Mouse (Mus musculus) MEL (cell line): ENCODE measurements around the gene D16Ertd472e. TPM values are rescaled to one million over a fixed set of nuclear protein-coding genes. Genes with fewer than 3 reads are reported as not detected.

Experiments used
- DNase-seq: peaks from one replicate; pipeline ENCODE4 v3.0.0; 2011; ENCODE audit warnings: low read depth, low spot score
- H3K27ac ChIP-seq: 2 replicates; pipeline ENCODE4 v1.5.1; 2012; ENCODE audit warnings: low read depth, mild to moderate bottlenecking, control low read depth, low read length, moderate library complexity; ENCODE audit not compliant: control insufficient read depth
- H3K27me3 ChIP-seq, 2 experiments: fragments of 150-350 bp in 1 of 2; sonication (generic) in 1 of 2; 2 replicates each; pipeline ENCODE4 v1.6.1; 2012; ENCODE audit warnings: low read length in 2 of 2, mild to moderate bottlenecking in 2 of 2, improper control_type of control experiment in 1 of 2, moderate library complexity in 1 of 2; ENCODE audit not compliant: insufficient read depth in 2 of 2, control insufficient read depth in 1 of 2
- H3K36me3 ChIP-seq, 2 experiments: 2 replicates each; pipeline ENCODE4 v1.6.1; 2012 to 2014; ENCODE audit warnings: low read length in 2 of 2, improper control_type of control experiment in 1 of 2, inconsistent platforms in 1 of 2, mild to moderate bottlenecking in 1 of 2; ENCODE audit not compliant: insufficient read depth in 2 of 2, control insufficient read depth in 1 of 2
- H3K4me1 ChIP-seq, 2 experiments: fragments of 150-350 bp in 1 of 2; sonication (generic) in 1 of 2; 2 replicates each; pipeline ENCODE4 v1.6.1; 2012; ENCODE audit warnings: low read length in 2 of 2, improper control_type of control experiment in 1 of 2, mild to moderate bottlenecking in 1 of 2; ENCODE audit not compliant: insufficient read depth in 2 of 2, control insufficient read depth in 1 of 2
- H3K4me3 ChIP-seq, 2 experiments: fragments of 150-350 bp in 1 of 2; sonication (generic) in 1 of 2; 2 replicates each; pipeline ENCODE4 v1.5.1; 2012; ENCODE audit warnings: low read depth in 2 of 2, low read length in 2 of 2, mild to moderate bottlenecking in 2 of 2, moderate library complexity in 2 of 2, control low read depth in 1 of 2, improper control_type of control experiment in 1 of 2; ENCODE audit not compliant: control insufficient read depth in 1 of 2, insufficient read depth in 1 of 2
- H3K79me2 ChIP-seq: 2 replicates; pipeline ENCODE4 v1.6.1; 2012; ENCODE audit warnings: mild to moderate bottlenecking, low read length, moderate library complexity; ENCODE audit not compliant: control insufficient read depth, poor library complexity, insufficient read depth
- H3K9ac ChIP-seq: 2 replicates; pipeline ENCODE4 v1.6.1; 2012; ENCODE audit warnings: low read depth, mild to moderate bottlenecking, control low read depth, low read length, moderate library complexity; ENCODE audit not compliant: control insufficient read depth, poor library complexity, severe bottlenecking
- H3K9me3 ChIP-seq: fragments of 150-350 bp; sonication (generic); replicated peaks from 2 replicates; pipeline ENCODE4 v1.6.1; 2012; ENCODE audit warnings: mild to moderate bottlenecking, low read length, improper control_type of control experiment, moderate library complexity; ENCODE audit not compliant: insufficient read depth
- CHD2 ChIP-seq: IDR thresholded peaks from 2 replicates; pipeline ENCODE4 v1.6.1; 2011; ENCODE audit warnings: low read length, improper control_type of control experiment
- CTCF ChIP-seq, 3 experiments: IDR thresholded peaks in 2 of 3; conservative IDR thresholded peaks in 1 of 3; 2 replicates each; pipeline ENCODE4 v1.5.1; 2011 to 2012; ENCODE audit warnings: low read length in 3 of 3, low read depth in 2 of 3, mild to moderate bottlenecking in 2 of 3, improper control_type of control experiment in 1 of 3, inconsistent platforms in 1 of 3, mixed read lengths in 1 of 3, moderate library complexity in 1 of 3; ENCODE audit not compliant: control insufficient read depth in 1 of 3, insufficient read depth in 1 of 3, poor library complexity in 1 of 3, severe bottlenecking in 1 of 3
- E2F4 ChIP-seq: IDR thresholded peaks from 2 replicates; pipeline ENCODE4 v1.6.1; 2011; ENCODE audit warnings: low read depth, low read length, improper control_type of control experiment, borderline replicate concordance
- ELF1 ChIP-seq: IDR thresholded peaks from 2 replicates; pipeline ENCODE4 v1.6.1; 2014; ENCODE audit warnings: low read depth, mild to moderate bottlenecking, inconsistent platforms, low read length, improper control_type of control experiment, moderate library complexity
- EP300 ChIP-seq, 2 experiments: IDR thresholded peaks; 2 replicates each; pipeline ENCODE4 v1.6.1; 2011; ENCODE audit warnings: improper control_type of control experiment in 2 of 2, low read length in 2 of 2, low read depth in 1 of 2, mild to moderate bottlenecking in 1 of 2
- ETS1 ChIP-seq: IDR thresholded peaks from 2 replicates; pipeline ENCODE4 v1.6.1; 2012; ENCODE audit warnings: low read depth, mild to moderate bottlenecking, inconsistent platforms, low read length, improper control_type of control experiment, moderate library complexity
- GABPA ChIP-seq: IDR thresholded peaks from 2 replicates; pipeline ENCODE4 v1.6.1; 2012; ENCODE audit warnings: low read depth, mild to moderate bottlenecking, inconsistent platforms, low read length, improper control_type of control experiment, moderate library complexity
- GATA1 ChIP-seq: IDR thresholded peaks from 2 replicates; pipeline ENCODE4 v1.6.1; 2011; ENCODE audit warnings: low read depth, low read length, improper control_type of control experiment
- HCFC1 ChIP-seq: IDR thresholded peaks from 2 replicates; pipeline ENCODE4 v1.6.1; 2012; ENCODE audit warnings: low read depth, mild to moderate bottlenecking, inconsistent platforms, low read length, improper control_type of control experiment, moderate library complexity
- JUND ChIP-seq: IDR thresholded peaks from 2 replicates; pipeline ENCODE4 v1.6.1; 2011; ENCODE audit warnings: low read depth, mild to moderate bottlenecking, improper control_type of control experiment, low read length
- MXI1 ChIP-seq: IDR thresholded peaks from 2 replicates; pipeline ENCODE4 v1.6.1; 2011; ENCODE audit warnings: mild to moderate bottlenecking, low read depth, low read length, improper control_type of control experiment
- NRF1 ChIP-seq: IDR thresholded peaks from 2 replicates; pipeline ENCODE4 v1.6.1; 2014; ENCODE audit warnings: low read depth, mild to moderate bottlenecking, inconsistent platforms, low read length, improper control_type of control experiment, moderate library complexity; ENCODE audit not compliant: poor library complexity, insufficient read depth, severe bottlenecking
- POLR2A ChIP-seq, 2 experiments: IDR thresholded peaks; 2 replicates each; pipeline ENCODE4 v1.6.1; 2011 to 2012; ENCODE audit warnings: low read length in 2 of 2, mild to moderate bottlenecking in 2 of 2, control low read depth in 1 of 2, improper control_type of control experiment in 1 of 2, low read depth in 1 of 2, moderate library complexity in 1 of 2; ENCODE audit not compliant: control insufficient read depth in 1 of 2, insufficient read depth in 1 of 2, poor library complexity in 1 of 2
- POLR2AphosphoS2 ChIP-seq: IDR thresholded peaks from 2 replicates; pipeline ENCODE4 v1.6.1; 2011; ENCODE audit warnings: low read length, improper control_type of control experiment
- RCOR1 ChIP-seq: IDR thresholded peaks from 2 replicates; pipeline ENCODE4 v1.6.1; 2012; ENCODE audit warnings: low read depth, mild to moderate bottlenecking, inconsistent platforms, low read length, improper control_type of control experiment
- SIN3A ChIP-seq: IDR thresholded peaks from 2 replicates; pipeline ENCODE4 v1.6.1; 2012; ENCODE audit warnings: low read length, improper control_type of control experiment, inconsistent platforms
- SMC3 ChIP-seq: IDR thresholded peaks from 2 replicates; pipeline ENCODE4 v1.6.1; 2011; ENCODE audit warnings: low read depth, low read length, improper control_type of control experiment
- TAL1 ChIP-seq: IDR thresholded peaks from 2 replicates; pipeline ENCODE4 v1.6.1; 2012; ENCODE audit warnings: mild to moderate bottlenecking, inconsistent platforms, low read length, moderate library complexity, mixed read lengths
- UBTF ChIP-seq: IDR thresholded peaks from 2 replicates; pipeline ENCODE4 v1.6.1; 2012; ENCODE audit warnings: low read depth, mild to moderate bottlenecking, inconsistent platforms, low read length, improper control_type of control experiment, moderate library complexity, borderline replicate concordance; ENCODE audit not compliant: insufficient read depth
- USF1 ChIP-seq: IDR thresholded peaks from 2 replicates; pipeline ENCODE4 v1.6.1; 2014; ENCODE audit warnings: low read depth, mild to moderate bottlenecking, inconsistent platforms, low read length, improper control_type of control experiment, moderate library complexity
- ZMIZ1 ChIP-seq: IDR thresholded peaks from 2 replicates; pipeline ENCODE4 v1.6.1; 2012; ENCODE audit warnings: low read depth, mild to moderate bottlenecking, inconsistent platforms, low read length, improper control_type of control experiment, moderate library complexity
- ZNF384 ChIP-seq: IDR thresholded peaks from 2 replicates; pipeline ENCODE4 v1.6.1; 2012; ENCODE audit warnings: low read depth, mild to moderate bottlenecking, inconsistent platforms, low read length, improper control_type of control experiment
- polyA plus RNA-seq, 2 experiments: library from polyadenylated mRNA; stranded (reverse) in 1 of 2; unstranded in 1 of 2; fragments of >175 nt in 1 of 2; fragments of >200 nt in 1 of 2; gene quantifications; 2 replicates each; pipeline versions ENCODE4 v1.2.1 to v1.2.4; 2012; ENCODE audit warnings: low replicate concordance in 2 of 2, low read depth in 1 of 2; ENCODE audit not compliant: insufficient read length in 2 of 2, insufficient read depth in 1 of 2, missing spikeins in 1 of 2
- total RNA-seq: library from RNA; depleted of rRNA; stranded (reverse); fragments of 300-350 nt; gene quantifications from 2 replicates; pipeline ENCODE4 v1.2.3, GENCODE M21; 2012

The D16Ertd472e gene
- total and polyA plus RNA-seq, 3 experiments: 23.0 to 30.4 (median 23.6) TPM

- H3K4me1 ChIP-seq: no peaks in the 10 kb centered on the region
- no peaks in the 10 kb centered on the region for H3K9me3 ChIP-seq
- no peak for TF ChIP-seq GATA1
- no peak for TF ChIP-seq ZMIZ1
- no peak for TF ChIP-seq E2F4
- no peak for TF ChIP-seq ETS1
- TF ChIP-seq POLR2AphosphoS2: no peak
- no peak for TF ChIP-seq SIN3A
- no peak for TF ChIP-seq EP300 (IDR thresholded peaks at IDR 0.05; ENCODE audit: low read depth in 1 of 2, low read length in 2 of 2)
- TF ChIP-seq GABPA: no peak
- TF ChIP-seq POLR2A (IDR thresholded peaks at IDR 0.05; ENCODE audit: control insufficient read depth in 1 of 2, insufficient read depth in 1 of 2, low read depth in 1 of 2, low read length in 2 of 2, poor library complexity in 1 of 2): no peak
- no peak for TF ChIP-seq CHD2
These were observed 41.4 kb upstream of the D16Ertd472e start for GRCm38 (mm10) chr16:78617757-78618532.

GRCm38 (mm10) chr16:78606202-78606601 is 29.7 kb upstream of the D16Ertd472e start:
- no peaks in the 10 kb centered on the region for H3K27me3 ChIP-seq
- no peak overlapping the region for H3K4me3 ChIP-seq
- H3K27ac ChIP-seq: no peak overlapping the region
- TF ChIP-seq CTCF (IDR thresholded peaks at IDR 0.05 in 2 of 3, conservative IDR thresholded peaks at IDR 0.05 in 1 of 3; ENCODE audit: control insufficient read depth in 1 of 3, insufficient read depth in 1 of 3, low read depth in 2 of 3, low read length in 3 of 3, poor library complexity in 1 of 3, severe bottlenecking in 1 of 3): no peak
- no peak for TF ChIP-seq TAL1
- TF ChIP-seq ZNF384: no peak
- no peak for TF ChIP-seq EP300 (IDR thresholded peaks at IDR 0.05; ENCODE audit: low read depth in 1 of 2, low read length in 2 of 2)
- TF ChIP-seq RCOR1: no peak
- TF ChIP-seq UBTF: no peak
- no peak for TF ChIP-seq MXI1
- no peak for TF ChIP-seq POLR2AphosphoS2
- TF ChIP-seq USF1: no peak
- no peak for TF ChIP-seq NRF1
- no peak for TF ChIP-seq GABPA
- TF ChIP-seq SMC3: no peak
- TF ChIP-seq JUND: no peak
- no peak for TF ChIP-seq ELF1
- TF ChIP-seq HCFC1: no peak
- DNase-seq: no peak
- no peaks in the 10 kb centered on the region for H3K79me2 ChIP-seq
- H3K9me3 ChIP-seq: no peaks in the 10 kb centered on the region
- no peaks in the 10 kb centered on the region for H3K4me1 ChIP-seq
- H3K9ac ChIP-seq: no peak overlapping the region
- no peaks in the 10 kb centered on the region for H3K36me3 ChIP-seq

More at GRCm38 (mm10) chr16:78617757-78618532, 41.4 kb upstream of the D16Ertd472e start:
- H3K4me3 ChIP-seq: no peak overlapping the region
- no peaks in the 10 kb centered on the region for H3K79me2 ChIP-seq
- no peaks in the 10 kb centered on the region for H3K36me3 ChIP-seq
- no peak overlapping the region for H3K9ac ChIP-seq
- DNase-seq: no peak
- no peak overlapping the region for H3K27ac ChIP-seq
- no peaks in the 10 kb centered on the region for H3K27me3 ChIP-seq
